Comparison of ENCODE assay signal across 30 mouse cellular contexts in the genomic region with DNA sequence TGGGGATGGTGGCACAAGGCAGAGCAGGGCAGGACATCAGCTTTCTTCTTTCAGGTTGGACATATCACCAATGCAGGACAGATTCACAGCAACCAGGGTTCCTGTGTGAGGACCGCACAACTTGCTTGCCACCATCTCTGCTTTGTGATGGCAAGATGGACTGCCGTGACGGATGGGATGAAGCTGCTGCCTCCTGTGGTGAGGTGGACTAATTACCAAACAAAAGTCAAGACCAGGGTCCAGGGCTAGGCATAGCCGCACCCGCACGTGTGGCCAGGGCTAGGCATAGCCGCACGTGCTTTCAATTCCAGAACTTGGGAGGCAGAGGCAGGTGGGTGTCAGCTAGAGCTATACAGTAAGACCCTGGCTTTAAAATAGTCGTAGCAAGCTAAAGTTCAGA. TPM values are rescaled to one million over a fixed set of nuclear protein-coding genes. Genes with fewer than 3 reads are reported as not detected.
DNase-seq lines count a peak whose midpoint lies in the region; ATAC-seq and TF ChIP-seq lines count a peak whose summit lies in the region.
"Had no signal": no experiment of that assay in that cellular context is flagged by ENCODE, and none has a peak within 500 bp of the region (broad histone marks: within the 10 kb centered on the region; RNA-seq: fewer than 3 reads in every experiment).

No protein-coding gene starts in this region.

- no peaks in the 10 kb centered on the region for H3K9me3 ChIP-seq in megakaryocyte, embryonic 14.5 days
- H3K9me3 ChIP-seq in ES-Bruce4 (replicated peaks; ENCODE audit: control insufficient read depth, insufficient read depth, low read length, poor library complexity, severe bottlenecking): no peaks in the 10 kb centered on the region
- H3K9me3 ChIP-seq: embryonic facial prominence, embryonic 15.5 days; forebrain, embryonic 10.5 days; heart, embryonic 15.5 days; hindbrain, embryonic 13.5 days had no signal

- H3K27me3 ChIP-seq in megakaryocyte, embryonic 14.5 days (replicated peaks): peaks cover 1% of the 10 kb centered on the region
- H3K27me3 ChIP-seq in ES-Bruce4 (ENCODE audit: control insufficient read depth, insufficient read depth, low read length, poor library complexity, severe bottlenecking): no peaks in the 10 kb centered on the region
- H3K27me3 ChIP-seq: embryonic facial prominence, embryonic 15.5 days; heart, embryonic 15.5 days; hindbrain, embryonic 13.5 days had no signal

- peak; percentile 44 for TF ChIP-seq CTCF in ES-Bruce4 (IDR thresholded peaks at IDR 0.05; ENCODE audit: low read depth, low read length)

- DNase-seq in ES-CJ7 (ENCODE audit: low read depth, low spot score): peak; percentile 76
- DNase-seq in urinary bladder, postnatal 10 days (ENCODE audit: low spot score): no peak
- no peak for DNase-seq in adrenal gland, postnatal 4 days (ENCODE audit: low spot score in 2 of 2)
- DNase-seq: adrenal gland, adult 2 months; adrenal gland, postnatal 36 days; cerebellum, adult 11 months; cerebellum, adult 8-10 months; cerebellum, postnatal 14 days; embryo, embryonic 11 days; gastrocnemius, adult 2 months; gastrocnemius, postnatal 25 days; heart, adult 2 months; heart, postnatal 14 days had no signal

- H3K36me3 ChIP-seq in megakaryocyte, embryonic 14.5 days (replicated peaks; ENCODE audit: low read length): peaks cover 36% of the 10 kb centered on the region
- H3K36me3 ChIP-seq in ES-Bruce4 (ENCODE audit: control insufficient read depth, insufficient read depth, low read length, poor library complexity, severe bottlenecking): peaks cover 23% of the 10 kb centered on the region

- H3K27ac ChIP-seq in ES-Bruce4 (ENCODE audit: insufficient read depth, low read length): no peak overlapping the region
- H3K27ac ChIP-seq: embryonic facial prominence, embryonic 15.5 days; forebrain, embryonic 10.5 days; gastrocnemius, adult 2 months; heart, adult 2 months; heart, embryonic 15.5 days; hindbrain, embryonic 13.5 days had no signal

- no peak overlapping the region for H3K9ac ChIP-seq in ES-Bruce4 (ENCODE audit: low read depth, poor library complexity, severe bottlenecking)
- H3K9ac ChIP-seq: embryonic facial prominence, embryonic 15.5 days; heart, embryonic 15.5 days; hindbrain, embryonic 13.5 days had no signal

- ATAC-seq in megakaryocyte, adult 5-6 weeks (ENCODE audit: poor library complexity, severe bottlenecking): no peak
- 0 out of 2 replicates have a peak, but pooled peaks have one; percentile 40 for ATAC-seq in megakaryocyte progenitor cell, adult 5-6 weeks (replicated peaks; ENCODE audit: poor library complexity)
- ATAC-seq: forebrain, embryonic 14.5 days; hindbrain, postnatal 0 days had no signal

- H3K4me3 ChIP-seq in megakaryocyte, embryonic 14.5 days (replicated peaks): peak overlapping the region; percentile 26
- no peak overlapping the region for H3K4me3 ChIP-seq in ES-Bruce4 (ENCODE audit: low read depth, low read length)
- H3K4me3 ChIP-seq: embryonic facial prominence, embryonic 15.5 days; erythroblast, embryonic 14.5 days; forebrain, embryonic 10.5 days; gastrocnemius, adult 2 months; heart, adult 2 months; heart, embryonic 15.5 days; hindbrain, embryonic 13.5 days had no signal

- TF ChIP-seq EP300 in ES-Bruce4 (IDR thresholded peaks at IDR 0.05; ENCODE audit: insufficient read depth, low read depth, low read length): no peak

- H3K4me1 ChIP-seq in megakaryocyte, embryonic 14.5 days: no peaks in the 10 kb centered on the region
- no peaks in the 10 kb centered on the region for H3K4me1 ChIP-seq in ES-Bruce4 (ENCODE audit: control insufficient read depth, insufficient read depth, low read length)
- H3K4me1 ChIP-seq: forebrain, embryonic 10.5 days; hindbrain, embryonic 13.5 days had no signal

- no peak for TF ChIP-seq POLR2A in ES-Bruce4 (IDR thresholded peaks at IDR 0.05; ENCODE audit: insufficient read depth, low read length)

RNA-seq across cellular contexts. Expression of a gene that starts 11.5 kb away (rescaled TPM):
- polyA plus RNA-seq in megakaryocyte, embryonic 14.5 days (2012; ENCODE audit: insufficient read depth, low replicate concordance): 63.1 and 151 TPM in 2 replicates
- 843 and 873 TPM in 2 replicates for total RNA-seq in megakaryocyte, adult 5-6 weeks (2015)
- 1,331 and 1,501 TPM in 2 replicates for total RNA-seq in megakaryocyte, adult 5-6 weeks (2017)
- 1,083 and 1,169 TPM in 2 replicates for polyA plus RNA-seq in ES-Bruce4 (2011; ENCODE audit: insufficient read depth, insufficient read length, low read depth, missing spikeins)
- 1,345 and 1,405 TPM in 2 replicates for total RNA-seq in megakaryocyte progenitor cell, adult 5-6 weeks (2015)
- 2,105 and 2,157 TPM in 2 replicates for total RNA-seq in megakaryocyte progenitor cell, adult 5-6 weeks (2017)
- 100 to 1,000 TPM; 464 TPM for total RNA-seq in adrenal gland, postnatal 4 days (2021)

RNA-seq across cellular contexts. Expression of a gene that starts 25.6 kb away (rescaled TPM):
- not detected in 2 replicates for polyA plus RNA-seq in megakaryocyte, embryonic 14.5 days (2012; ENCODE audit: insufficient read depth, low replicate concordance)
- not detected in 2 replicates for total RNA-seq in megakaryocyte, adult 5-6 weeks (2015)
- not detected in 2 replicates for total RNA-seq in megakaryocyte, adult 5-6 weeks (2017)
- not detected in 2 replicates for polyA plus RNA-seq in ES-Bruce4 (2011; ENCODE audit: insufficient read depth, insufficient read length, low read depth, missing spikeins)
- total RNA-seq in megakaryocyte progenitor cell, adult 5-6 weeks (2015): not detected in 2 replicates
- not detected in 2 replicates for total RNA-seq in megakaryocyte progenitor cell, adult 5-6 weeks (2017)
- not detected for total RNA-seq in adrenal gland, postnatal 4 days (2021)
- total RNA-seq: adrenal gland, adult 2 months; adrenal gland, postnatal 36 days; common myeloid progenitor, adult 5-6 weeks; gastrocnemius, adult 2 months; gastrocnemius, postnatal 25 days; heart, adult 2 months; heart, postnatal 14 days; hematopoietic stem cell, adult 5-6 weeks; hindbrain, postnatal 0 days; MEL had no signal
- polyA plus RNA-seq: adrenal gland, adult 2 months; brain, embryonic 14.5 days; embryonic facial prominence, embryonic 11.5 days; erythroblast, embryonic 14.5 days; forebrain, embryonic 10.5 days; forebrain, embryonic 14.5 days; heart, adult 2 months; heart, embryonic 11.5 days; heart, embryonic 15.5 days; hindbrain, embryonic 13.5 days; hindbrain, postnatal 0 days had no signal

RNA-seq across cellular contexts. Expression of a gene that starts 42.4 kb away (rescaled TPM):
- polyA plus RNA-seq in megakaryocyte, embryonic 14.5 days (2012; ENCODE audit: insufficient read depth, low replicate concordance): 9.7 and 43.3 TPM in 2 replicates
- total RNA-seq in megakaryocyte, adult 5-6 weeks (2015): 20.8 and 25.2 TPM in 2 replicates
- 20.7 and 20.9 TPM in 2 replicates for total RNA-seq in megakaryocyte, adult 5-6 weeks (2017)
- polyA plus RNA-seq in ES-Bruce4 (2011; ENCODE audit: insufficient read depth, insufficient read length, low read depth, missing spikeins): 34.4 and 34.6 TPM in 2 replicates
- total RNA-seq in megakaryocyte progenitor cell, adult 5-6 weeks (2015): 14.8 and 19.9 TPM in 2 replicates
- 14.2 and 20.9 TPM in 2 replicates for total RNA-seq in megakaryocyte progenitor cell, adult 5-6 weeks (2017)
- 10 to 100 TPM; 35.3 to 36.2 TPM for total RNA-seq in adrenal gland, postnatal 4 days (2021)

RNA-seq across cellular contexts. Expression of a gene that starts 42.4 kb away (rescaled TPM):
- polyA plus RNA-seq in megakaryocyte, embryonic 14.5 days (2012; ENCODE audit: insufficient read depth, low replicate concordance): 2.7 TPM in 1 of 2 replicates, not detected in the other
- total RNA-seq in megakaryocyte, adult 5-6 weeks (2015): 10.9 and 12.1 TPM in 2 replicates
- 18.8 and 20.5 TPM in 2 replicates for total RNA-seq in megakaryocyte, adult 5-6 weeks (2017)
- polyA plus RNA-seq in ES-Bruce4 (2011; ENCODE audit: insufficient read depth, insufficient read length, low read depth, missing spikeins): 47.6 and 48.3 TPM in 2 replicates
- 27.2 and 33.8 TPM in 2 replicates for total RNA-seq in megakaryocyte progenitor cell, adult 5-6 weeks (2015)
- 39.9 and 48.0 TPM in 2 replicates for total RNA-seq in megakaryocyte progenitor cell, adult 5-6 weeks (2017)
- 10 to 100 TPM; 26.0 to 29.6 TPM for total RNA-seq in adrenal gland, postnatal 4 days (2021)

RNA-seq across cellular contexts. Expression of a gene that starts 48.8 kb away (rescaled TPM):
- 0.02 TPM in 1 of 2 replicates, not detected in the other for polyA plus RNA-seq in megakaryocyte, embryonic 14.5 days (2012; ENCODE audit: insufficient read depth, low replicate concordance)
- not detected in 2 replicates for total RNA-seq in megakaryocyte, adult 5-6 weeks (2015)
- not detected in 2 replicates for total RNA-seq in megakaryocyte, adult 5-6 weeks (2017)
- polyA plus RNA-seq in ES-Bruce4 (2011; ENCODE audit: insufficient read depth, insufficient read length, low read depth, missing spikeins): not detected in 2 replicates
- not detected in 2 replicates for total RNA-seq in megakaryocyte progenitor cell, adult 5-6 weeks (2015)
- total RNA-seq in megakaryocyte progenitor cell, adult 5-6 weeks (2017): not detected in 2 replicates
- total RNA-seq in adrenal gland, postnatal 4 days (2021): 1 to 10 TPM; 2.3 to 3.7 TPM
- total RNA-seq: common myeloid progenitor, adult 5-6 weeks; hematopoietic stem cell, adult 5-6 weeks; MEL had no signal
- polyA plus RNA-seq: erythroblast, embryonic 14.5 days; heart, embryonic 15.5 days had no signal
